Mouse (Mus musculus) embryonic facial prominence, embryonic 11.5 days (tissue): ENCODE data around the gene Gper1. TPM values are rescaled to one million over a fixed set of nuclear protein-coding genes. Genes with fewer than 3 reads are reported as not detected.
A peak's percentile ranks its signal among the peaks of the same experiment; 100 is the strongest.

Experiments used
- ATAC-seq: fragments of 200-750 bp; cut with Nextera tagmentation; replicated peaks from 2 replicates; pipeline ENCODE4 v1.8.0; 2017; ENCODE audit warnings: low read depth; ENCODE audit not compliant: insufficient number of reproducible peaks, low FRiP score, low TSS enrichment
- DNase-seq: peaks from one replicate; pipeline ENCODE4 v3.0.0-alpha.2; 2015; ENCODE audit warnings: low spot score
- H3K27ac ChIP-seq: fragments of 300-500 bp; sonication (generic); replicated peaks from 2 replicates; pipeline ENCODE4 v1.5.1; 2014; ENCODE audit warnings: mild to moderate bottlenecking, low read depth, low read length, control low read depth
- H3K27me3 ChIP-seq: fragments of 300-500 bp; sonication (generic); 2 replicates; pipeline ENCODE4 v1.6.1; 2014; ENCODE audit warnings: mild to moderate bottlenecking, low read length, moderate library complexity, mixed read lengths; ENCODE audit not compliant: control insufficient read depth, insufficient read depth
- H3K36me3 ChIP-seq: fragments of 300-500 bp; sonication (generic); replicated peaks from 2 replicates; pipeline ENCODE4 v1.6.1; 2014; ENCODE audit warnings: low read depth, mild to moderate bottlenecking, low read length, moderate library complexity, mixed read lengths; ENCODE audit not compliant: control insufficient read depth, insufficient read depth
- H3K4me1 ChIP-seq: fragments of 300-500 bp; sonication (generic); 2 replicates; pipeline ENCODE4 v1.6.1; 2014; ENCODE audit warnings: low read length, mixed read lengths; ENCODE audit not compliant: control insufficient read depth, insufficient read depth
- H3K4me2 ChIP-seq: fragments of 300-500 bp; sonication (generic); 2 replicates; pipeline ENCODE4 v1.6.1; 2014; ENCODE audit warnings: low read depth, mild to moderate bottlenecking, control low read depth, low read length, moderate library complexity
- H3K4me3 ChIP-seq: fragments of 300-500 bp; sonication (generic); 2 replicates; pipeline ENCODE4 v1.5.1; 2014; ENCODE audit warnings: low read depth, low read length, control low read depth
- H3K9ac ChIP-seq: fragments of 300-500 bp; sonication (generic); replicated peaks from 2 replicates; pipeline ENCODE4 v1.6.1; 2014; ENCODE audit warnings: mild to moderate bottlenecking, control low read depth, low read length
- H3K9me3 ChIP-seq: fragments of 300-500 bp; sonication (generic); replicated peaks from 2 replicates; pipeline ENCODE4 v1.6.1; 2016; ENCODE audit warnings: mild to moderate bottlenecking, low read length, inconsistent platforms, mixed read lengths; ENCODE audit not compliant: control insufficient read depth
- WGBS: fragments of 180-500 bp; shearing (Covaris S2); extraction: QIAGEN DNeasy Blood & Tissue Kit; methylation state at CpG from one replicate; pipeline ENCODE4 v1.1.7; 2014; 5-methylcytosine and 5-hydroxymethylcytosine counted together
- polyA plus RNA-seq: library from polyadenylated mRNA; unstranded; fragments of >200 nt; fragmentation: Nextera tagmentation; extraction: Ambion mirVana; gene quantifications from 2 replicates; pipeline ENCODE4 v1.2.1, GENCODE M21; 2014

The Gper1 gene
- polyA plus RNA-seq, 1 experiment from 2014 or later = 0.42 TPM

DNA sequence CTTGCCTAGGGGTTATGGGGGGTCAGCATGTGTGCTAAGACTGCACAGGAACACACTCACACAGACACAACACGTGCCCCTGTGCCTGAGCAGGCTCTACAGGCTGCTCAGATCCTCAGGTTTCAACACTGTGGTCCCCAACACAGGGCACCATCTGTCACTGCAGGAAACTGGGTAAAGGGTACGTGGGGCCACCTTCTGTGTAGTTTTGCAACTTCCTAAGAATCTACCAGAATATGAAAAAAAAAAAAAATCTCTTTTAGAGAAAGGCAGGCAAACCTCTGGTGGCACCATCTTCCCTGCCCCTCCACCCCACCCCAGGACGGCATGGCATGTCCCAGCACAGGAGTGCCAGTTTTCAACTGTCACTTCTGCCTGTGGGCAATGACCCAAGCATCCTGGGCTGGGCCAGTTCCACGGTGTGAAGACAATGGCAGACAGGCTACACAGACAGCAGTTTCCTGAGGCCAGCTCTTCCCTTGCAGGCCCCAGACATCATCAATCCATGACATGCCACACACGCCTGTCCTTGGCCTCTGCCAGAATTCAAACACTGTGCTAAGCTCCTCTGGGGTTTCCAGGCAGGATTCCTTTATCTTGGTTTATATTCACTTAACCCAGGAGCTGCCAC is 26.3 kb downstream of the Gper1 start:
- WGBS = 51% methylated on average over 5 of the region's 5 CpGs
- ATAC-seq (no peak), DNase-seq (no peak)
- no peaks in the 10 kb centered on the region for H3K9me3 ChIP-seq
- no peaks in the 10 kb centered on the region for H3K36me3 ChIP-seq
- H3K4me1 ChIP-seq = no peaks in the 10 kb centered on the region
- no peak overlapping the region; the same call in 1 of the 2 replicates for H3K9ac ChIP-seq
- H3K27me3 ChIP-seq = no peaks in the 10 kb centered on the region
- H3K4me3 ChIP-seq = no peak overlapping the region
- no peak overlapping the region for H3K27ac ChIP-seq
- H3K4me2 ChIP-seq = no peak overlapping the region

DNA sequence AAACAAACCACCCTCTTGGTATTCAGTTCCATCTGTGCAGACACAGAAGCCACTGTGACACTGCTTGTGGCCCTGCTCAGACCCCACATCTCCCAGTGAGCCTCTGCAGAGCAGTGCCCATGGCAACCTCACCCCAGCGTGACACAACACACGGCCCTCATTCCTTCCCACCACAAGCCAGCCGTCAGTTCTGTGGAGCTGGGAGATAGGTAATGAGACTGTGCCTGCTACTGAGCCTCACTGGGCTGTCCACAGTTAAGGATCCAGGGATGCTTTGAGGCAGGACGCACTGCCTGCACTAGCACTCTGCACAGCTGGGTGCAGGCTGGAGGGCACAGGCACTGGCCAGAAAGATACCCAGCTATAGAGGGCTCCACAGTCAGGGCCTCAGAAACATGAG is 27.0 kb downstream of the Gper1 start:
- Histone ChIP-seq H3K4me3 (no peak overlapping the region), H3K4me1 (no peaks in the 10 kb centered on the region), H3K9ac (no peak overlapping the region; the same call in 1 of the 2 replicates), H3K36me3 (no peaks in the 10 kb centered on the region), H3K9me3 (no peaks in the 10 kb centered on the region), H3K27ac (no peak overlapping the region), H3K4me2 (no peak overlapping the region), H3K27me3 (no peaks in the 10 kb centered on the region)
- 40% methylated on average over 4 of the region's 4 CpGs for WGBS
- DNase-seq (no peak), ATAC-seq (peak; percentile 29; the same call in 1 of the 2 replicates)

DNA sequence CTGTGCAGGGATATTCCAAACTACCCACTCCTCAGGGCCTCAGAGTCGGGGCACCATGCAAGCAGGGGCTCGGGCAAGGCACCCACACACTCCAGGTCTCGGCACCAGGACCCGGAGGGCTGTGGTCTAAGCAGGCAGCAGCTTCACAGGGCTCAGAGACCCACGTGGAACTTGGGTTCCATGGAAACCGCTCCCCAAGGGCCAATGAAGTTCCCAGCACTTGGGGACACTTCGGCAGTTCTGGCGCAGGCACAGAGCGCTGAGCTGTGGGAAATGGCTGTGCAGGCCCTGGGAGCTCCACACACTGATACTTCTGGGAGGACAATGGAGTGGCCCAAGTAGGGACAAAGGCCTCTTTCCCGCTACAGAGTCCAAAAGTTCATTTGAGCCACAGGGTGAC is 30.1 kb downstream of the Gper1 start:
- Histone ChIP-seq H3K27ac (no peak overlapping the region), H3K36me3 (no peaks in the 10 kb centered on the region)
- WGBS = 91% methylated on average over 10 of the region's 10 CpGs

DNA sequence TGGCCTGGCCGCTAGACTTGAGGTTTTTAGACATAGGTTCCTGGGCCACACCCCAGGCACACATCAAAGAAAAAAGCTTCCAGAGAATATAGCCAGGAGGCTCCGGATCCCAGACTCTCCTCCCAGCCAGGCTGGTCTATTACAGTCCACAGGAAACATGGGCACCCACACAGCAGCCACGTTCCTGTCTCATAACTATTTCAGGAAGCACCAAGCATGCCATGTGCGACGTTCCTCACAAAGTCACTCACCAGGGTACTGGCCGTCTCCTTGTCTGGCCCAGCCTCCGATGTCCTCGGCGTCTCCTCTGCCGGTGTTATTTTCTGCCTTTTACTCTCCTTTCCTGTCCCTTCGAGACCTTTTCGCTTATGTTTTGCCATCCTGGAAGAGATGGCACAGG is 32.2 kb downstream of the Gper1 start:
- DNase-seq (no peak), ATAC-seq (no peak)
- Histone ChIP-seq H3K4me2 (no peak overlapping the region), H3K4me1 (no peaks in the 10 kb centered on the region), H3K27me3 (no peaks in the 10 kb centered on the region), H3K4me3 (no peak overlapping the region), H3K27ac (no peak overlapping the region), H3K36me3 (no peaks in the 10 kb centered on the region), H3K9me3 (no peaks in the 10 kb centered on the region), H3K9ac (no peak overlapping the region)
- WGBS = 92% methylated on average over 12 of the region's 12 CpGs

More for the DNA sequence above, 30.1 kb downstream of the Gper1 start:
- ATAC-seq = no peak
- no peaks in the 10 kb centered on the region for H3K4me1 ChIP-seq
- H3K27me3 ChIP-seq = no peaks in the 10 kb centered on the region
- no peak overlapping the region for H3K4me2 ChIP-seq
- H3K4me3 ChIP-seq = no peak overlapping the region
- no peak for DNase-seq
- H3K9ac ChIP-seq = no peak overlapping the region
- no peaks in the 10 kb centered on the region for H3K9me3 ChIP-seq

- Histone ChIP-seq H3K9me3 (no peaks in the 10 kb centered on the region), H3K27me3 (no peaks in the 10 kb centered on the region), H3K36me3 (no peaks in the 10 kb centered on the region), H3K9ac (no peak overlapping the region), H3K27ac (no peak overlapping the region), H3K4me2 (no peak overlapping the region), H3K4me1 (no peaks in the 10 kb centered on the region), H3K4me3 (no peak overlapping the region)
- no peak for DNase-seq
- ATAC-seq = no peak
- 84% methylated on average over 8 of the region's 8 CpGs for WGBS
These were observed 34.3 kb downstream of the Gper1 start for GRCm38 (mm10) chr5:139457241-139457640.

- 12% methylated on average over 10 of the region's 10 CpGs for WGBS
- DNase-seq (peak; percentile 1), ATAC-seq (peak; percentile 25; the same call in 1 of the 2 replicates)
- H3K36me3 ChIP-seq = no peaks in the 10 kb centered on the region
- peak overlapping the region; percentile 65 for H3K4me3 ChIP-seq
- H3K27ac ChIP-seq = no peak overlapping the region
- H3K4me1 ChIP-seq = no peaks in the 10 kb centered on the region
- peak overlapping the region; percentile 62 for H3K9ac ChIP-seq
- H3K27me3 ChIP-seq = no peaks in the 10 kb centered on the region
- H3K4me2 ChIP-seq = peak overlapping the region; percentile 88
- H3K9me3 ChIP-seq = no peaks in the 10 kb centered on the region
These were observed 37.0 kb downstream of the Gper1 start for GRCm38 (mm10) chr5:139459938-139460337.

- Histone ChIP-seq H3K4me1 (no peaks in the 10 kb centered on the region), H3K4me2 (peak within 1 kb of the TSS; percentile 88), H3K36me3 (no peaks in the 10 kb centered on the region), H3K27me3 (no peaks in the 10 kb centered on the region), H3K9me3 (no peaks in the 10 kb centered on the region), H3K27ac (no peak within 1 kb of the TSS), H3K9ac (peak within 1 kb of the TSS; percentile 62), H3K4me3 (peak within 1 kb of the TSS; percentile 65)
- WGBS = 3% methylated on average over 42 of the region's 42 CpGs
- ATAC-seq = peak; percentile 97
- DNase-seq = peak; percentile 98
These were observed 37.6 kb downstream of the Gper1 start, which contains the start of gene 3110082I17Rik for GRCm38 (mm10) chr5:139460384-139461067. 3110082I17Rik (minus strand) TSS chr5:139460527.

GRCm38 (mm10) chr5:139464874-139465273 is 41.9 kb downstream of the Gper1 start:
- H3K9me3 ChIP-seq = no peaks in the 10 kb centered on the region
- 76% methylated on average over 4 of the region's 4 CpGs for WGBS
- H3K27ac ChIP-seq = no peak overlapping the region
- no peak overlapping the region for H3K4me3 ChIP-seq
- H3K4me1 ChIP-seq = no peaks in the 10 kb centered on the region
- ATAC-seq (no peak), DNase-seq (no peak)
- no peaks in the 10 kb centered on the region for H3K36me3 ChIP-seq
- H3K27me3 ChIP-seq = no peaks in the 10 kb centered on the region
- no peak overlapping the region for H3K4me2 ChIP-seq
- no peak overlapping the region for H3K9ac ChIP-seq
